Mouse (Mus musculus): ENCODE measurements at regions not wholly inside any gene's neighbourhood (a gene's known extent, or its start where the extent isn't known, plus 50 kb on each side); places are given as distances from the start of the nearest gene placed in this dataset.

DNA sequence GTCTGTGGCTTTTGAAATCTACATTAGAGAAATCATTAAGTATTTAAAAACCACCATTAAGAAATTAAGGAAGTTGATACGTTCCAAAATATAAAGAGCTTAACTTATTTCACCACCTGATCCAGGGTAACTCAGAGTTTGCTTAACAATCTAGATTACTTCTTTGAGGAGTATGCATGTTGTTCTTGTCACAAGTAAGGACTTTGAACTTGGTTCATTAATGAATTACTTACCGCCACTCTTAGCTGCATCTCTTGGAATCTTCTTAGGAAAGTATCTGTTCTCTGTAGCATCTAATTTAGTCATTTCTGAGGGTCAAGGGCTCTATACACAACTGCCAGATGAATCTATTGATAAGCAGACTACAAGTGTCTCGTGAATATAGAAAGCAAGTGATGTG, 715.4 kb upstream of the Tbl1xr1 start:
- no peak for ATAC-seq (replicated peaks; ENCODE audit: low FRiP score, low TSS enrichment, poor library complexity, severe bottlenecking)

DNA sequence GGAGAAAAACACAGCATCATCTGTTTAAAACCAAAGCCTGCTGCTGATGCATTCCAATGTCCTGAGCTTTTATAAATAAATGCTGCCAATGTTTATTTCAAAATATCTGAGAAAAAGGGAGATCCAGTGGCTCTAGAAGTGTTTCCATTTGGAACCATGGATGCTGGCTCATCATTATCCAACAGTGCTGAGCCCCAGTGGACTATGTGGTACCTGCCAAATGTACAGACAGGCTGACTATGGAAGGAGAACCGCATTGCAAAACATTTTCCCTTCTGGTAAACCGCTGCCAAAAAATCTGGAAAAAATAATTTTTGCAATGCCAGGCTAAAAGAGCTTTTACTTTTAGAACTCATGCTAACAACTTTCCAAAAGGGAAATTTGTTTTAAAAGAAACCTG, 696.6 kb upstream of the Tbl1xr1 start:
- ATAC-seq (replicated peaks; ENCODE audit: low FRiP score, low TSS enrichment, poor library complexity, severe bottlenecking) = no peak

DNA sequence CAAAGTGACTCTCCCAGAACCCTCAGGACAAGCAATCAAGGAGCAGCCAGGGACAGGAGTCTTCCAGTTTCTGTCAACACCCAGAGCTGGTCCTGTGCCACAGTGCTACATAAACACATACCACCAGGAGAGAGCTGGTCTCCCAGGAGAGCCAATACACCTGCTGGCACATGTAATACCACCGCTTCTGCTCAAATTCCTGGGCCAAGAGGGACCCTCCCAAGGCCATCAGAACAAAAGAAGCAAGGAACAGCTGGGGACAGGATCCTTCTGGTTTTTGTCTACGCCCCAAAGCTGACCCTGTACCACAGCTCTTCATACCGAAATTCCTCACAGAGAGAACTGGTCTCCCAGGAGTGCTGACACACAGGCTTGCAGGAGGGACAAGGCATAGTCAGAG, 695.4 kb upstream of the Tbl1xr1 start:
- ATAC-seq (replicated peaks; ENCODE audit: low FRiP score, low TSS enrichment, poor library complexity, severe bottlenecking) = no peak

DNA sequence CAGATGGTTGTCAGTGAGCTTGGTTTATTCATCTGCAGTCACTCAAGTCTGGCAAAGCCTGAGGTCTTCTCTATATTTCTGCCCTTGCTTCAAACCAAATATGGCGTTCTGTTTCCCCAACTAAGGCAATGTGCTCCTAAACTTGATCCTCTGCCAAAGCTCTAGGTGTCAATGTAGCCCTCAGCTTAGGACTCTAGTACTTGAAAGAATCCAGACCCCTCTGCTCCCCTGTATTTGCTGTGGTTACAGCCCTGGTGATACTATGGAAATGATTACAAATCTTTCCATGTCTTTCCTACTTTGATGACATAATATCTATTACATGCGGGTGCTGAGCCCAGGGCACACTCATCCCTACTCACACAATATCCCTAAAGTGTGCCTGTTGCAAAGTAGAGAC, 672.9 kb upstream of the Tbl1xr1 start:
- no peak for ATAC-seq (replicated peaks; ENCODE audit: low FRiP score, low TSS enrichment, poor library complexity, severe bottlenecking)

DNA sequence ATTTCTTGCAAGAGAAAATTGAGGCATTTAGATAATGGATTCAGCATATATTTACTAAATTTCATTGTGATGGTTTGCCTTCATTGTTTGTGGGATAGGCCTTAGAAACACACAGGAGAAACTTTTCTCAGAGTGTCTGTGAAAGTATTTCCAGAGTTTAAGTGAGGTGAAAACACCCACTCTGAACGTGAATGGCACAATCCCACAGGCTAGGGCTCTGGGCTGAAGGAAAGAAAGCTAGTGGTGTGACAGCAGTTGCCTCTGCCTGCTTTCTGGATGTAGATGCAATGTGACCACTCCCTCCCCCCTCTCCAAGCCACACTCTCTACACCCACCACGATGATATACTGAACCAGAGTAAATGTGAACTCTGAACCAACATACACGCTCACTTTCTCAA, 672.4 kb upstream of the Tbl1xr1 start:
- no peak for ATAC-seq (replicated peaks; ENCODE audit: low FRiP score, low TSS enrichment, poor library complexity, severe bottlenecking)

DNA sequence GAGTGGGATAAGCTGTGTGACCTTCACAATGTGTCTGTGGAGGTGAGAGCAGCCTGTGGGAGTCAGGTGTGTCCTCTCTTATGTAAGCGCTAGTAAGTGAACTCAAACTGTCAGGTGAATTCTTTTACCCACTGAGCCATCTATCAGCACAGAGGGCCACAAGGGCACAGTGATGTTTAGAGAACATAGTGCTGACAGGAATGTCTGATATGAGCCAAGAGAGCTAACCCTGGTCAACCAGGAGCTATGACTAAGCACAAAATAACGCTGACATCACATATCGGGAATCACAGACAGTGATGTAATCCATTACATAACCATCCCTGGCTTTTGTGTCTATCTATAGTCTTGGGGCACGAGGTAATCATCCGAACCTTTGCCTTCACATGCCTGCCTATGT, 669.4 kb upstream of the Tbl1xr1 start:
- ATAC-seq (replicated peaks; ENCODE audit: low FRiP score, low TSS enrichment, poor library complexity, severe bottlenecking) = no peak

DNA sequence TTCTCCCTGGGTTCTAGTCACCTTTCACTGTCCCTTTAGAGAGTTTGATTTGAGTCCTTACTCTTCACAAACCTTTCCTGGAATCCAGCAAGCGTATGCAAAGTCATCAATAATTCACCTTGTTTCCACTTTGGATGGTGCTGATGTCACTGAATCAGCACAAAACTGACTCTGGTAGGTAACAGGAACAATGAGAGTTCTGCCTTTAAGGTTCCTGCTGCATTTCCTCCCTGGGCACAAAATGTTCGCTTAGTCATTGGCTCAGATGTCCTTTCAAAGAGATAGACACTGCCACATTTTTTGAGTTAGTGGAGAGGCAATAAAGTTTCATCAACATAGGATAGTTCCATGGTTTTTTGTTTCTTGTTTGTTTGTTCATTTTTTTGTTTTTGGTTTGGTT, 664.4 kb upstream of the Tbl1xr1 start:
- ATAC-seq (replicated peaks; ENCODE audit: low FRiP score, low TSS enrichment, poor library complexity, severe bottlenecking) = no peak

DNA sequence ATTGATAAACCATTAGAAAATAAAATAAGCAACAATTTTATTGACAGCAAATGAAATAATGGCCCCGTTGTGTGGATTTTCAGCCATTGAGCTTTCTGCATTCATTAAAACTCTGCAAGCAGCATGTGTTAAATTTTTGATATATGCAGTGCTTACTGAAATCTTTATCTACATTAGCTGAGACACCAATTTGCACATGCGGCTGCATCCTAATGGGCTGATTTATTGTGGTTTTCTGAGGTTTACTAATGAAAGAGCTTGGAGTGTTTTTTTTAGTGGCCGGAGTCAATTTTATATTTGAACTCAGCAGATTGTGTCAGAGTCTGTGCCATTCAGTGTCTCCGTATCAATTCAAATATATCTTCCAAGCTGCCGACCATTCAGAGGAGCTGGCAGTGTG, 653.3 kb upstream of the Tbl1xr1 start:
- ATAC-seq (replicated peaks; ENCODE audit: low FRiP score, low TSS enrichment, poor library complexity, severe bottlenecking) = no peak

DNA sequence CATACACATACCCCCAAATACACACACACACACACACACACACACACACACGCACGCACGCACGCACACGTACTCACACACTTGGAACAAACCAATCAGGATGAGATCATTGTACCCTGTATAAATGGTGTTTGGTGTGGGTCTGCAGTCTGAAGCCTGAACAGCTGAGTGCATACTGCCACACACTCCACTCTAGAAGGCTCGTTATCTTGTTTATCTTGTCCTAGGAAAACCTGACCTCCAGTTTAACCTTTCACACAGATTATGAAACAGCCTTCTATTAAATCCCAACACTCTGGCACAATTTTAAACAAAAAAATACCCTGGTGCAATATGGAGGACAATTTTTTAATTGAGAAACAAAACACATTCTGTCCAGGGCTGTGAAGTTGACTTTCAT, 649.9 kb upstream of the Tbl1xr1 start:
- ATAC-seq (replicated peaks; ENCODE audit: low FRiP score, low TSS enrichment, poor library complexity, severe bottlenecking) = no peak

DNA sequence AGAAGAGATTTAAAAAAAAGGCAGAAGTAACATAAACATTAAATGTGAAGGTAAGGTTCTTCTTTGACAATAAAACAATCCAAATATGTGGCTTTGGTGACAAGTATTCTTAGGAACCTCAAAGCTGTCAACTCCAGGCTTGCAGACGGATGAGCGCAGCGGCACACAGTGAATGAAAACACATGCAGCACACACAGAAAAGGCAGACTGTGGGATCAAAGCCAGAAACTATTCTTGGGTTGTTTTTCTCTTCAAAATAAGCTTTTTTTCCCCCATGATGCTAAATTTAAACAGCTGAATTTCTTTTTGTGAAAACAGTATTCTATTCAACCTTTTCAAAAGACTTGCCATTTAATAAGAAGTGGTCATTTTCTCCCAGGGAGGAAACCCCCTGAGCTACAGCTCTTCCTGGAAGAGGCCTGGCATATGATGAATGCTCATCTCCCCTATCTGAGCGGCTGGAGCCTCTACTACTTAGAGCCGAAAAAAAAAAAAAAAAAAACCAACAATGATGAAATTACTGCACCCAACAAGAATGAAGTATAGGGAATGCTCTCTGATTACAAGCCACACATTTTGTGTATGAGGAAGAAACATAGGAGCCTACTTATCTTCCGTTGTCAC, 648.9 kb upstream of the Tbl1xr1 start:
- ATAC-seq (replicated peaks; ENCODE audit: low FRiP score, low TSS enrichment, poor library complexity, severe bottlenecking) = no peak

DNA sequence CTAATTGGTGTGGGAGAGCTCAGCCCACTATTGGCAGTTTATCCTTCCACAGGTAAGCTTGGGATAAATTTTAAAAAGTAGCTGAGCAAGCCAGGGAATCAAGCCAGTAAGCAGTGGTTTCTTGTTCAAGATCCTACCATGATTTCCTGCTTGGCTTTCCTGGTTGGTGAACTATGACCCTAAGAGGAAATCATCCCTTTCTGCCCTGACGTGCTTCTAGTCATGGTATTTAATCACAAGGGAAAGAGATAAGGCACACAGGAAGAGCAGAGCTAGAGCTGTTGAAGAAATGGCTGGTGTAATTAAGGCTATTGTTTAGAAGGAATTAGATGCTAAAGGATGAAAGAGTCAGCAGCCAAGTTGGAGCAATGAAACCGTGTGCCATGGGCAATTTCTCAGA, 648.3 kb upstream of the Tbl1xr1 start:
- no peak for ATAC-seq (replicated peaks; ENCODE audit: low FRiP score, low TSS enrichment, poor library complexity, severe bottlenecking)

DNA sequence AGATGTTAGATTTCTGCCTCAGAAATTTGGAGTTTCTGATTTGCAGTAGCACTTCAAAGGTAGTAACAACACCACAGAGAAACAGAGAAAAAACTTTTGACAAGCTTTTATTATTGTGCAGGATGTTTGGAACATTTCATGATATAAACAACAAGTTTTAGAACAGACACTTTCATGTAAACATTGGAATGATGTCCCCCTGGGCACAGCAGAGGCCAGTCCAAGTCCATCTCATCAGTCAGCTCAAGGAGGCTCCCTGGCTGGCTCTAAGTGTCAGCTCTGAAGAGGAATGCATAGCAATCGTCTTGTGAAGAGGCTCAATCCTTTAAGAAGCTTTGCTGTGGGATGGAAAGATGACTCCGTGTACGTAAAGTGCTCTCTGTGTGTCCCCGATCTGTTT, 612.2 kb upstream of the Tbl1xr1 start:
- no peak for ATAC-seq (replicated peaks; ENCODE audit: low FRiP score, low TSS enrichment, poor library complexity, severe bottlenecking)

DNA sequence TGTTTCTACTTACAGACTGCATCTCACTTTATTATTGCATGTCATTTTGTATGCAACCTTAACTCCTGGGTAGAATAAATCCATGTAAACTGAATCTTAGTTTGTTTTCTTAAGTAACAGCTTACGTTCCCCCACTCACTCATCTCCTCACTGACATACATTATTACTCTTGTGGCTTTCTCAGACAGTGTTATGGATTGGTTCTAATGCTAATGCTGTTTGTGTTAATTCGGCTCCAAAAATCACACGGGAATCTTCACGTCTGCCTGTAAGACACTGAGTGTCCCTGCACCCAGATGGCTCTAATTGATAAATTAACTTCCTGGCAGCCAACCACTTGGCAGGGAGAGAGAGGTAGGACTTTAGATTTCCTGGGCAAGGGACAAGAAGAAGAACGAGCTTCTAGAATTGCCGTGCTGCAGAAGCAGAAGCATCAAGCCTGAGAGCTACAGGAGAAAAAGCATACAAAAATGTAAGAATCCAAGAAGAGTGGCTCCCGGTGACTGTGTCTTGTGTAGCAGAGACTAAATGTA, 610.3 kb upstream of the Tbl1xr1 start:
- ATAC-seq (replicated peaks; ENCODE audit: low FRiP score, low TSS enrichment, poor library complexity, severe bottlenecking) = no peak

DNA sequence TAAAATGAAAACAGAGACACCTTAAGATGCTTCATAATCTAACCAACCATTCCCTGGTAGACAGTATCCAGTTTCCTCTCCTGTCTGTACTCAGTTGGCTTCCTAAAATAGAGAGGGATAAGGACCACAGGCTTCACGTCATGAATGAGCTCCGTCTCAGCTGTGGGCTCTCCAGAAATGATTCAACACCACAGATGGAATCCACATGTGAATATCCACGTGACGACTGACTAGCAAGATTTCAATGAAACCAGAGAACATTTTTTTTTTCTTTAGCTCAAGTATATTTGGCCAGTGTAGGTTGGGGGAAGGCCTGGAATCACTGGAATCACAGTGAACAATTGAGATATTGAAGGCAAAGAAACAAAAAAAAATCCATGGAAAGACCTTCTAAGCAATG, 599.1 kb upstream of the Tbl1xr1 start:
- no peak for ATAC-seq (replicated peaks; ENCODE audit: low FRiP score, low TSS enrichment, poor library complexity, severe bottlenecking)

DNA sequence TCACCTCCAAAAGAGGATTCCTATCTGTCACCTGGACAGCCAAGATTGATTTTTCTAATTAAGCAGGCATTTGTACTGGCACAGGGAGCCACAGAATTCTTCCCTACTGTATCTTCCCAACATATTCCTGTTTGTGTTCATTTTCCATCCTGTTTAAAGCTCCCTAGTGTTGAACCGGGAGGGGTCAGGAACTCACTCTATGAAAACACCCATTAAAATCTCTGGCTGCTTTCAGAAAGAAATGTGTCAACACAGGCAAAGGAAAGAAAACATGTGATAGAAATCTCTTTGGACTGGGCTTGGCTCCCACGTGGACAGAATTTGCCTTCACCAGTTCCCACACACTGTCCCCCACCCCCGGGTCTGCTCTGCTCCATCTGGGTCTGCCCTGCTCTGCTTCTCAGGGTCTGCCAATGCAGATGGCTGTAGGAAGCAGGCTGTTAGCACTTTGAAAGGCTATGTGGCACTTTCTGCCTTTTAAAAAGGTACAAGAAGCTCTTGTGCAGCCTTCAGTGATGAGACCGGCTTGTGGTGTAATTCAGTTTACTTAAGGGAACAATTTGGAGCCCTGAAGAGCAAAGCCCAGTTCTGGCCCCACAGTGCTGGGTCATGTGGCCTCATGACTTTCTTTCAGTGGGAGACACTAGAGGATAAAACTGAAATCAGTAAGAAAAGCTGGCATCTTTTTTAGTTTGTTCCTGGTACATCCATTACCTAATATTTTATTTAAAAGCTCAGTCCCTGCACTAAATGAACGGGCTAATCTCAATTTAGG, 597.2 kb upstream of the Tbl1xr1 start:
- ATAC-seq (replicated peaks; ENCODE audit: low FRiP score, low TSS enrichment, poor library complexity, severe bottlenecking) = no peak

DNA sequence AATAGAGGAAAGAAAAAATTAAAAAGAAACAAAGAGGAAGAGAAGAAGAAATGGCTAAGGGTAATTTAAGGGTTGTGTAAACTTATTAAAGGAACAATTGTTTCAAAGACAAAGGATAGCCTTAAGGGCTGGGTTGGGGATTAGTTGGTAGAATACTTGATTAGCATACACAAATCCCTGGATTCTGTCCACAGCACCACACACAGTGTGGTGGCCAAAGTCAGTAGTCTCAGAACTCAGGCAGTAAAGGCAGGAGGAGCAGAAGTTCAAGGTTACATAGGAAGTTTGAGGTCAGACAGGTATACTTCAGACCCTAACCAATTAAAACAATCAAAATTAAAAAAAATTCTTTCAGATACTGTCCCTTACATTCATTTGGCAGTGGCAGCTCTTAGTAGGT, 596.6 kb upstream of the Tbl1xr1 start:
- ATAC-seq (replicated peaks; ENCODE audit: low FRiP score, low TSS enrichment, poor library complexity, severe bottlenecking) = no peak

DNA sequence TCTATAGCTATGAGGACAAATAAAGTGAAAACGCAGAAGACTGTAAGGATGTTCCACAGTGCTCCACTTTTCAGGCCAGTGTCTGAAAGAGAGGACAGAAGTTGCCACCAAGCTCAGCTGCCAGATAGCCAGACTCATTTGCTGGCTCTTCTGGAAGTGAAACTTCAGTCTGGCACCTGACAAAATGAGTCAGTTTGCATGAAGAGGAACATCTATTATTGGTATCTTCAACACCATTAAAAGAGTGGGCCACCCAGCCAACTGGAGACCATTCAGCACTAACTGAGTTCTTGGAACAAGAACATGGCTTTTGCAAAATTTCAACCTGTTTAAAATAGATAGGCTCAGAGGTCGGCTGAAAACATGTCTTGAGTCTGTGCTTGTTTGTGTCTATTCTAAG, 592.4 kb upstream of the Tbl1xr1 start:
- no peak for ATAC-seq (replicated peaks; ENCODE audit: low FRiP score, low TSS enrichment, poor library complexity, severe bottlenecking)

DNA sequence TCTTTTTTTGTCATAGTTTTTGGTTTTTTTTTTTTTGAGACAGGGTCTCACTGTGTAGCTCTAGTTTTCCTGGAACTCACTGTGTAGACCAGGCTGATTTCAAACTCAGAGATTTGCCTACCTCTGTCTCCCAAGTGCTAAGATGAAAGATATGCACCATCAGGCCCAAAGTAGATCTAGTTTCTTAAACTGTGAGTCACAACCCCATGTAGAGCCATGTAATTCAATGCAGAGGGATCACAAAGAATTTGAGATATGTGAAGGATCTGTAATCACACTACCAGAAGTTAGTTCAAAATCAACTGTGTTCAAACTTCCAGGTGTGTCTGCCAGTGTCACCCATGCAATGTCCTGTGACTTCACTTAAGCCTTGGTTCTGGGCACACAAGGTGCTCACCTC, 591.0 kb upstream of the Tbl1xr1 start:
- ATAC-seq (replicated peaks; ENCODE audit: low FRiP score, low TSS enrichment, poor library complexity, severe bottlenecking) = no peak

DNA sequence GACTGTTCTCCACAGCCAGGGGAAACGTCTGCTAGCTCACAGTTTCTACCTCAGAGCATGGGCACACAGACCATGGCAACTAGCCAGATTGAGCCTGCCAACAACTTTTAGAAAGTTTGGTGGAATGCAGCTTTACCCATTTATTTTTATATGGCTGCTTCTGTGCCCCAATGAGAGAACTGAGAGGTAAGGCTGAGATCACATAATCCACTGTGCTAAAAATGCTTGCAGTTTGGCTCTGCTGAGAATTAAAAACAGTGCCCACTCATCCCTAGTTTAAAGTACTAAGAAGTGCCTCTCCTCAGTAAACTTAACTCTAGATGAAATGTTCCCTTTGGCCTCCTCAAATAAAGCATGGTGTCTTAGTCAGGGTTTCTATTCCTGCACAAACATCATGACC, 586.9 kb upstream of the Tbl1xr1 start:
- no peak for ATAC-seq (replicated peaks; ENCODE audit: low FRiP score, low TSS enrichment, poor library complexity, severe bottlenecking)

DNA sequence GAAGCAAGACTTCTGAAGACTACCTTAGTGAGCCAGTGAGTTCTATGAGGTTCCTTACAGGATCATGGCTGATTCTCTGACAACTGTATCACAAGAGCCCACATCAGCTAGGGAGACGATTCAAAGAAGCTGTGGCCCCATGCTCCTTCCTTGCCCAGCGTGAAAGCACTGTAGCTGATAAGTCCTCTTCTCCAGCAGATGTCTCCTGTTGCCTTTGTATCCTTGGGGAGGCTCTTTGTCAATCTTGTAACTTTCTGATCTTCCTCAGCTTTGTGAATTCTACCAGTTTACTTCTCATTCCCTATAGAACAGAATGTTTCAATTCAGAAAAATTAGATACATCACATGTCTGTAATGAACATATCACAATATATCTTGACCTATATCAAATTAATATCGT, 584.0 kb upstream of the Tbl1xr1 start:
- ATAC-seq (replicated peaks; ENCODE audit: low FRiP score, low TSS enrichment, poor library complexity, severe bottlenecking) = no peak

DNA sequence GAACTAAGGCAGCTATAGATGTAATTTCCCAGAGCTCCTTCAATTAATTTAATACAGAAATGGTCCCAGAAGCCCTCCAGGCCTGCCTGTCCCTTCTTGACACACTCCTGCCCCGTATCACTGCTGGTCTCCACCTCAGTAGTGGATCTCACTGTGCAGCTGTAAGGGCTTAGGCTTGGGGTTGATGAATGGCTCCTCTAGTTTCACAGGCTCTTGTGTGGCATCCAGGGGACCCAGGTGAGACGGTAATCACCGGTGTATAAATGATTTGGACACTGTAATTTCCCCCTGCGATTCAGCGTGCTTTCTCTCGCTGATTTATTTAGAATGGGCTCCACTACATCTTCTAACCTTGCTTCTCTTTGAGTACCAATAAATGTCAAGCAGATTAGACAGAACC, 583.1 kb upstream of the Tbl1xr1 start:
- no peak for ATAC-seq (replicated peaks; ENCODE audit: low FRiP score, low TSS enrichment, poor library complexity, severe bottlenecking)

All from megakaryocyte-erythroid progenitor cell, adult 5-6 weeks (primary cell).